Mouse (Mus musculus) hindbrain, embryonic 12.5 days (tissue): ENCODE data around the gene Ino80b. TPM values are rescaled to one million over a fixed set of nuclear protein-coding genes. Genes with fewer than 3 reads are reported as not detected.
A peak's percentile ranks its signal among the peaks of the same experiment; 100 is the strongest.

Source experiments
- ATAC-seq: fragments of 200-750 bp; cut with Nextera tagmentation; 2 replicates; pipeline ENCODE4 v1.8.0; 2017; ENCODE audit warnings: moderate TSS enrichment; ENCODE audit not compliant: low FRiP score
- H3K27ac ChIP-seq: fragments of 300-500 bp; sonication (generic); 2 replicates; pipeline ENCODE4 v1.5.1; 2016; ENCODE audit warnings: mild to moderate bottlenecking
- H3K27me3 ChIP-seq: fragments of 300-500 bp; sonication (generic); 2 replicates; pipeline ENCODE4 v1.6.1; 2016; ENCODE audit warnings: mild to moderate bottlenecking
- H3K36me3 ChIP-seq: fragments of 300-500 bp; sonication (generic); 2 replicates; pipeline ENCODE4 v1.6.1; 2016; ENCODE audit warnings: mild to moderate bottlenecking
- H3K4me1 ChIP-seq: fragments of 300-500 bp; sonication (generic); 2 replicates; pipeline ENCODE4 v1.6.1; 2016
- H3K4me2 ChIP-seq: fragments of 300-500 bp; sonication (generic); replicated peaks from 2 replicates; pipeline ENCODE4 v1.6.1; 2016; ENCODE audit warnings: mild to moderate bottlenecking
- H3K4me3 ChIP-seq: fragments of 300-500 bp; sonication (generic); 2 replicates; pipeline ENCODE4 v1.5.1; 2016; ENCODE audit warnings: mild to moderate bottlenecking
- H3K9ac ChIP-seq: fragments of 300-500 bp; sonication (generic); 2 replicates; pipeline ENCODE4 v1.6.1; 2016; ENCODE audit warnings: mild to moderate bottlenecking, moderate library complexity
- H3K9me3 ChIP-seq: fragments of 300-500 bp; sonication (generic); replicated peaks from 2 replicates; pipeline ENCODE4 v1.6.1; 2016; ENCODE audit warnings: mild to moderate bottlenecking
- WGBS: fragments of 180-500 bp; shearing (Covaris S2); methylation state at CpG from one replicate; pipeline ENCODE4 v1.1.7; 2016; 5-methylcytosine and 5-hydroxymethylcytosine counted together
- polyA plus RNA-seq: library from polyadenylated mRNA; unstranded; fragments of >200 nt; fragmentation: Nextera tagmentation; extraction: Ambion mirVana; gene quantifications from 2 replicates; pipeline ENCODE4 v1.2.1, GENCODE M21; 2016

The Ino80b gene
- polyA plus RNA-seq, 1 experiment from 2014 or later: 19.9 TPM

DNA sequence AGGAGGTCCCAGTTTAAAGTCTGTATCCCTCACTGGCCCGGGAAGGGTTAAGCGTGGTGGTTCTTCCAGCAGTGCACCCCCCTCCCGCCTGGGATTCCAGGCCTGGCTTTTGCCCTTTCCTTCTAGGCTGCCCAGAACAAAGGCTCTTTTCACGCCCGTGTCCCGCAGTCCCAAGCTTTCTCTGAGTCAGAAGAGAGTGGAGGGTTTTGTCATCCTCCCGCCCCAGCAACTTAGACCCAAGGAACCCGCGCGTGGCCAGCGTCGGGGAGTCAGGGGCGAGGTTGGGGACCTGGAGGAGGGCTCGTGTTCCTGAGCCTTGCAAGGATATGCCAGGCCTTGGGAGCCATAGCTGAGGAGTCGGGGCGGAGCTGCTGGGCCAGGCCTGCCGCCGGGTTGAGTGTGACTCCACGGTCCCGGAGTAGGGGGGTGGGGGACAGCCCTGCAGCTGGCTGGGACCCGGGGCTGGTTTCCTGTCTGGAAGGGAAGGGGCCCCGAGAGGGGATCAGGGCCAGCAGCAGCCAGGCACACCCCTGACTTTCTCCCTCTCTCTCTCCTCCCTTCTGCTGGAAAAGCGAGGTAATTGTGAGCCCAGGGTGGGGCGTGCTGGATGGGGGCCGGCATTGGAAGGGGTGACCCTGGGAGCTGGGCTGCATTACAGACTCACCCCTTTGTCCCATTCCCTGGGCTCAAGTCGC lies 11.8 kb upstream of the Ino80b start:
- no peaks in the 10 kb centered on the region for H3K9me3 ChIP-seq
- peaks cover 52% of the 10 kb centered on the region for H3K4me1 ChIP-seq
- H3K36me3 ChIP-seq: no peaks in the 10 kb centered on the region
- under 1% methylated on average over 26 of the region's 26 CpGs for WGBS
- H3K4me3 ChIP-seq: peak overlapping the region; percentile 41
- H3K9ac ChIP-seq: peak overlapping the region; percentile 70
- peak overlapping the region; percentile 93 for H3K27ac ChIP-seq
- peak; percentile 85 for ATAC-seq
- peak overlapping the region; percentile 72 for H3K4me2 ChIP-seq
- peaks cover 16% of the 10 kb centered on the region for H3K27me3 ChIP-seq

DNA sequence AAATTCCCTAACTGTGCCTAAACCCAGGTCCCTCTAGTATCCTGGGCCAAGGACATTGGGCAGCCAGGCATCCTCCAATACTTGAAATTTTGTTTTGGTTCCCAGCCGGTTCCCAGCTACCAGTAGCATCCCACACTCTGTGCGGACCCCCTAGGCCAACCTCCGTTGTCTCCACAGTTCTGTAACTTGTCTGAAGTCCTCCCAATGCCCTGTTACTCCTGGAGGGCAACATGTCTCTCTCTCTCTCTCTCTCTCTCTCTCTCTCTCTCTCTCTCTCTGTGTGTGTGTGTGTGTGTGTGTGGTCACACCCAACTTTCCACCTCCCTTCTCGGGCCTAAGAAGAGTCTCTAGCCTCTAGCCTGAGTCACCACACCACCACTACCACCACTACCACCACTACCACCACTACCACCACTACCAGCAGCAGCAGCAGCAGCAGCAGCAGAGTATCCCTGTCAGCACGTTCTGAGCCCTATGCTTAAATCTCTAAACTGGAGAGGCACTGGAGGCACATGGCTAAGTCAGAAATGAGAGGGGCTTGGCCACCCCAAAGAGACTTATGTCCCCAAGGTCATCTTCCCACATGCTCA lies 11.2 kb upstream of the Ino80b start:
- peak overlapping the region; percentile 70 for H3K9ac ChIP-seq
- H3K36me3 ChIP-seq: no peaks in the 10 kb centered on the region
- H3K9me3 ChIP-seq: no peaks in the 10 kb centered on the region
- H3K27me3 ChIP-seq: peaks cover 16% of the 10 kb centered on the region
- ATAC-seq: peak; percentile 7; the same call in 1 of the 2 replicates
- H3K4me1 ChIP-seq: peaks cover 45% of the 10 kb centered on the region
- peak overlapping the region; percentile 72 for H3K4me2 ChIP-seq
- peak overlapping the region; percentile 93 for H3K27ac ChIP-seq
- 6% methylated on average over 5 of the region's 5 CpGs for WGBS
- peak overlapping the region; percentile 41 for H3K4me3 ChIP-seq

DNA sequence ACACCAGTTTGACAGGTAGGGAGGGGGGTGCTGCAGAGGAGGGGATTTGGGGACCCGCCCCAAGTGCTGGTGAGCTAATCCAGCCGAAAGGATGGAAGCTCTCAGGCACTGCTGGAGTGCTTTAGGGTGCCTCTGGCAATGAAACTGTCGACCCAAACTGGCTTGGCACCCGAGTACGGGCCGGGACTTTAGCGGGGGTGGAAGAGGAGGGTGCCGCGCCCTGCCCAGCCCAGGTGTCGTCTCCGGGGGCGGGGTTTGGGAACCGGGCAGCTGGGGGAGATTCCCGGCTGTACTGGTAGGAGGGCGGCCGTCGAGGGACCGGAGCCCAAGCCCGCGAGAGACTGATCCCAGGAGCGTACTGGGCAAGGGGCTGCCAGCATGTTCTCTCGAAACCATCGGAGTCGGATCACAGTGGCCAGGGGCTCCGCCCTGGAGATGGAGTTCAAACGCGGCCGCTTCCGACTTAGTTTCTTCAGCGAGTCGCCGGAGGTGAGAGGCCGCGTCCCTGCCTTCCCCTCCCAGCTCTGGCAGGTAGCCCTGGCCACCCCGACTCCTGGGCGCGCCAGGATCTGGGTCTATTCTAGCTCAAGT lies 10.4 kb upstream of the Ino80b start:
- H3K27me3 ChIP-seq: peaks cover 16% of the 10 kb centered on the region
- H3K4me1 ChIP-seq: peaks cover 42% of the 10 kb centered on the region
- peak overlapping the region; percentile 41 for H3K4me3 ChIP-seq
- peak overlapping the region; percentile 72 for H3K4me2 ChIP-seq
- H3K9ac ChIP-seq: peak overlapping the region; percentile 70
- H3K36me3 ChIP-seq: no peaks in the 10 kb centered on the region
- WGBS: 3% methylated on average over 37 of the region's 37 CpGs
- no peak for ATAC-seq
- peak overlapping the region; percentile 93; the same call in 1 of the 2 replicates for H3K27ac ChIP-seq
- no peaks in the 10 kb centered on the region for H3K9me3 ChIP-seq

DNA sequence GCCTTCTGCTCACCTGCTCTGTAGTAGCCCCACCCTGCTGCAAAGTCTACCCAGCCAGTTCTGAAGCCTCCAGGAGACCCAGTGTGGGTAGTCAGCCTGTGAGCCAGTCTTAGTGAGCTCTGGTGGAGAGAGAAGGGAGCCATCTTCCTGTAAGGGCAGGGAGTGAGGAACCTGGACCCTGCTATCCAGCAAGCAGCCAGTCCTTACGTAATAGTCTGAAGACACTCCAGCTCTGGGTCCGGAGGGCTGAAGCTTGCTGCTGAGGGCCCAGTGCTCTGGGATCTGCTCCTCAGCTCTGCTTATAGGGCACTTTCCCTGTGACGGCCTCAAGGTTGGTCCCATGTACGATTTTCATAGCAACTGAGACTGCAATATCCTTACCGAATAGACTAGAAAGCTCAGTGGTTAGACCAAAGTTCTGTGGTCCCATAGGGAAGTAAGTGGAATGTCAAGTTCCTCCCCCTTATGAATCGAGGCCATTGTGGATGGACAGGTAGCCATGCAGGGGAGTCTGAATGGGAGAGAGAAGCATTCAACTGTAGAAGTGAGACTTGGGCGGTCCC lies 9.8 kb upstream of the Ino80b start, which contains the start of gene Rtkn:
Gene Rtkn (plus strand): TSS at position 513 of the 563 bp plus-strand sequence.
- WGBS: 55% methylated on average over 7 of the region's 7 CpGs
- Histone ChIP-seq H3K27ac (peak within 1 kb of the TSS; percentile 93), H3K4me3 (peak within 1 kb of the TSS; percentile 41), H3K9me3 (no peaks in the 10 kb centered on the region), H3K36me3 (no peaks in the 10 kb centered on the region), H3K27me3 (peaks cover 16% of the 10 kb centered on the region), H3K4me1 (peaks cover 42% of the 10 kb centered on the region), H3K9ac (peak within 1 kb of the TSS; percentile 70), H3K4me2 (peak within 1 kb of the TSS; percentile 72)
- ATAC-seq: no peak

DNA sequence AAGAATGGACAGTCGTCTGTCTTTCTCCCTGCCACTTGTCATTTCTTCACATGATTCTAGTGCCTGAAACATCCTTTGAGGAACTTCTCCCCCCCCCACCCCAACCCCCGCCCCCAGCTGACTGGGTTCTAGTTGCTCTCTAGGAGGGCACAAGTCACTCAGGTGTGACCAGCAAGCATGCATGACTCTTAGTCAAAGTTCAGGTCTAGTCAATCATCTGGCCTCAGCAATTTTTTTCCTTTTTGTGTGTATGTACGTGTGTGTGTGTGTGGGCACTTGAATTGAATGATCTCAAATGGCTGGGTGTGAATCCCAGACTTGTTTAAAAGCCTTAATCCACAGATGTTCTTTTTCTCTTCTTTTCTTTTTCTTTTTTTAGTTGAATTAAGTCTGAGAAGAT lies 9.0 kb upstream of the Ino80b start:
- Histone ChIP-seq H3K9me3 (no peaks in the 10 kb centered on the region), H3K9ac (no peak overlapping the region), H3K36me3 (no peaks in the 10 kb centered on the region), H3K27ac (no peak overlapping the region), H3K4me1 (peaks cover 41% of the 10 kb centered on the region), H3K4me2 (no peak overlapping the region), H3K4me3 (no peak overlapping the region), H3K27me3 (peaks cover 16% of the 10 kb centered on the region)
- ATAC-seq: no peak
- WGBS: 72% methylated on average over 3 of the region's 3 CpGs

DNA sequence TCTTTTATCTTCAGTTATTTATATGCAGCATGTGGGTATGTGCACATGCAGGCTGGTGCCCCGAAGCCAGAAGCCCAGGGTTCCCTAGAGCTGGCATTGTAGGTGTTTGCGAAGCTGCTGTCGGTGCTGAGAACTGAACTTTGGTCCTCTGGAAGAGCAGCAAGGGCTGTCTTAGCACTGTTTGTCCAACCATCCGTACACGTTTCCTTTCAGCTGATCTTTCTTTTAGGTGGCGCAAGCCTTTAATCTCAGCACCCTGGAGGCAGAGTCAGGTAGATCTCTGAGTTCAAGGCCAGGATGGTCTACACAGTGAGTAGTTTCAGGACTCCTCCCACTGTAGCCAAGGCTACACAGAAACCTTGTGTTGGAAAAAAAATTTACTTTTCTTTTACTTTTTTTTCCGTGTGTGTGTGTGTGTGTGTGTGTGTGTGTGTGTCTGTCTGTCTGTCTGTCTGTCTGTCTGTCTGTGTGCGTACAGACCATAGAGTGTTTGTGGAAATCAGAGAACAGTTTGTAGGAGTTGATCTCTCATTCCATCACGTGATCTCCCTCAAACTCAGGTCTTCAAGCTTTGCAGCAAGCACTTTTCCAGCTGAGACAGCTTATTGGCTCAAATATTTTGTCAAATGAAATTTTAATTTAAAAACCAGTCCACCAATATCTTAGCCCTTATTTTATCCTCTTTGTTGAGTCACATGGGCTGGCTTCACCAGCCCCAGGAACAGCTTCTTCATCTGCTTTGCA lies 7.1 kb upstream of the Ino80b start:
- H3K9me3 ChIP-seq: no peaks in the 10 kb centered on the region
- 89% methylated on average over 9 of the region's 9 CpGs for WGBS
- peaks cover 22% of the 10 kb centered on the region for H3K4me1 ChIP-seq
- no peak overlapping the region for H3K4me2 ChIP-seq
- peaks cover 16% of the 10 kb centered on the region for H3K27me3 ChIP-seq
- no peaks in the 10 kb centered on the region for H3K36me3 ChIP-seq
- no peak overlapping the region for H3K27ac ChIP-seq
- no peak overlapping the region for H3K4me3 ChIP-seq
- ATAC-seq: no peak
- H3K9ac ChIP-seq: no peak overlapping the region

DNA sequence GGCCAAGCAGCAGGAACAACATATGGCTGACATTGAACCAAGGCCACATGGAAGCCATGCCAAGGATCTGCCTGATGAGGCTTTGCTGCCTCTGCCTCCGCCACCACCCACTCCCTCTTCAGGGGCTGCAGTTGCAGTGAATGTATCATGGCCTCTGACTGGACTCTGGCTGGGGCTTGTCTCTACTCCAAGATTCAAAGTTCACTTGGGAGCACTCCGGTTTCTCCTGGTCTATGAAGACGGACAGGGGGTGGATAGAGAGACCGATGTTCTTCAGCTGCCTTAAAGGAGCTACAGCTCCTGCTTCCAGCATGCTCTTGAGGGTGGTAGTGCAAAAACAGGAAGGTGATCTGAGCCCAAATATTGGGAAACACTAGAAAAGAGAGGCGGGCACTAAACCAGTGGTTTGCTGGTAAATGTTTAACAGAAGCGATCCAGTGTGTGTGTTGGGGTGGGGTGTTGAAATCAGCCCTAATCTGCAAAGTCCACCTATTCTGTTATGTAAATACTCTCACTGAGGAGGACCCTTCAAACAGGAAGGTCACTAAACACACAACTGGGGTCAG lies 6.3 kb upstream of the Ino80b start:
- 73% methylated on average over 6 of the region's 6 CpGs for WGBS
- H3K27ac ChIP-seq: no peak overlapping the region

DNA sequence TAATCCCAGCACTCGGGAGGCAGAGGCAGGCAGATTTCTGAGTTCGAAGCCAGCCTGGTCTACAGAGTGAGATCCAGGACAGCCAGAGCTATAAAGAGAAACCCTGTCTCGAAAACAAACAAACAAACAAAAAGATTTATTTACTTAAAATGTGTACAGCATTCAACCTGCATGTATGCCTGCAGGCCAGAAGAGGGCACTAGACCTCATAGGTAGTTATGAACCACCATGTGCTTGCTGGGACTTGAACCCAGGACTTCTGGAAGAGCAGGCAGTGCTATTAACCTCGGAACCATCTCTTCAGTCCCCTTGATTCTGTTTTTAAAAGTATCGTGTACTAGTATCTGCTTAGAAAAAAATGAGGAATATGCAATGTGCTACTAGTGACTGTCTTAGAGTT lies 2.2 kb upstream of the Ino80b start:
- Histone ChIP-seq H3K4me2 (no peak overlapping the region), H3K27ac (no peak overlapping the region), H3K9ac (no peak overlapping the region), H3K4me1 (peaks cover 24% of the 10 kb centered on the region), H3K9me3 (no peaks in the 10 kb centered on the region), H3K27me3 (no peaks in the 10 kb centered on the region), H3K4me3 (no peak overlapping the region), H3K36me3 (no peaks in the 10 kb centered on the region)
- 95% methylated on average over 5 of the region's 5 CpGs for WGBS
- ATAC-seq: no peak

More for the DNA sequence above, 6.3 kb upstream of the Ino80b start:
- no peak overlapping the region for H3K9ac ChIP-seq
- ATAC-seq: no peak
- H3K4me3 ChIP-seq: no peak overlapping the region
- no peaks in the 10 kb centered on the region for H3K36me3 ChIP-seq
- peaks cover 18% of the 10 kb centered on the region for H3K4me1 ChIP-seq
- peaks cover 16% of the 10 kb centered on the region for H3K27me3 ChIP-seq
- H3K4me2 ChIP-seq: no peak overlapping the region
- H3K9me3 ChIP-seq: no peaks in the 10 kb centered on the region

DNA sequence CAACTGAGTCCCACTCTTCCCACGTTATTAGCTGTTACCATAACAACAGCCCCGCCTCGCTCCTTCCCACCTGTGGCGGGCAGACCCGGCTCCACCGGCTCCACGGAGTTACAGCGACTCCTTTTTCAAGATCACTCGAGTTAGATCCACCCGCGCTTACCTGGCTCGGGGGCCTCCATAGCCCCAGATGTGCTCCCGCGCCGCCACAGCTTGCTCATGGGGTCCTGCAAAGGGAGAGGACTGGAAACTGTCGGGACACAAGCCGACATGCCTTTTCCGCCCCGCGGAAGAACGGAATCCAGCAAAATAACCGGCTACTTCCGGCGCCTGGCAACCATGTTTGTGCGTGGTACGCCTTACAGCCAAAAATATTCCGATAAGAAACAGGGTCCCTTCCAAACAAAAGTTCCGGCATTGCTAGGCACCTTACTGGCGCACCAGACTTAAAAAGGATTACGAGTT lies 349 bp downstream of the Ino80b start:
- no peaks in the 10 kb centered on the region for H3K36me3 ChIP-seq
- peak overlapping the region; percentile 69 for H3K4me3 ChIP-seq
- peak overlapping the region; percentile 74 for H3K27ac ChIP-seq
- peak overlapping the region; percentile 71 for H3K4me2 ChIP-seq
- H3K4me1 ChIP-seq: peaks cover 37% of the 10 kb centered on the region
- H3K9ac ChIP-seq: peak overlapping the region; percentile 79
- WGBS: under 1% methylated on average over 30 of the region's 30 CpGs
- no peak for ATAC-seq
- no peaks in the 10 kb centered on the region for H3K27me3 ChIP-seq
- no peaks in the 10 kb centered on the region for H3K9me3 ChIP-seq

DNA sequence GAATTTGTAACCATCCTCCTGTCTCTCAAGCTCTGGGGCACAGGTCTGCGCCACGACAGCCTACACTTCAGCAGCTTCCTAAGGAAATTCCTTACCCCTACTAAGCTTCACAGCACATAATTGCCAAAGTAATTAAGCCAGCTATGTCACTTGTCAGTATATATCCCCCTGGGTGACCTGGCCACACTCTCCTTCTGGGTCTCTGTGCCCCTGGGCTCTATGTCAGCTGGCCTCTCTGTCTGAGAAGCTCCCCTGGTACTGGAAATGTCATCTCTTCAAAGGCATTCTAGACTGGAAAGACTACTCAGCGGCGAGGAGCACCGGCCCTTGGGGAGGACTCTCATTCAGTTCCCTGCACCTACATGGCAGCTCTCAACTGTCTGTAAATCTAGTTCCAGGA lies 2.3 kb downstream of the Ino80b start:
- H3K36me3 ChIP-seq: peaks cover 18% of the 10 kb centered on the region
- peak overlapping the region; percentile 82 for H3K4me3 ChIP-seq
- H3K27me3 ChIP-seq: no peaks in the 10 kb centered on the region
- H3K9ac ChIP-seq: peak overlapping the region; percentile 97; the same call in 1 of the 2 replicates
- H3K4me1 ChIP-seq: peaks cover 48% of the 10 kb centered on the region
- WGBS: 67% methylated on average over 5 of the region's 5 CpGs
- no peak for ATAC-seq
- H3K27ac ChIP-seq: no peak overlapping the region
- H3K9me3 ChIP-seq: no peaks in the 10 kb centered on the region
- peak overlapping the region; percentile 95 for H3K4me2 ChIP-seq

DNA sequence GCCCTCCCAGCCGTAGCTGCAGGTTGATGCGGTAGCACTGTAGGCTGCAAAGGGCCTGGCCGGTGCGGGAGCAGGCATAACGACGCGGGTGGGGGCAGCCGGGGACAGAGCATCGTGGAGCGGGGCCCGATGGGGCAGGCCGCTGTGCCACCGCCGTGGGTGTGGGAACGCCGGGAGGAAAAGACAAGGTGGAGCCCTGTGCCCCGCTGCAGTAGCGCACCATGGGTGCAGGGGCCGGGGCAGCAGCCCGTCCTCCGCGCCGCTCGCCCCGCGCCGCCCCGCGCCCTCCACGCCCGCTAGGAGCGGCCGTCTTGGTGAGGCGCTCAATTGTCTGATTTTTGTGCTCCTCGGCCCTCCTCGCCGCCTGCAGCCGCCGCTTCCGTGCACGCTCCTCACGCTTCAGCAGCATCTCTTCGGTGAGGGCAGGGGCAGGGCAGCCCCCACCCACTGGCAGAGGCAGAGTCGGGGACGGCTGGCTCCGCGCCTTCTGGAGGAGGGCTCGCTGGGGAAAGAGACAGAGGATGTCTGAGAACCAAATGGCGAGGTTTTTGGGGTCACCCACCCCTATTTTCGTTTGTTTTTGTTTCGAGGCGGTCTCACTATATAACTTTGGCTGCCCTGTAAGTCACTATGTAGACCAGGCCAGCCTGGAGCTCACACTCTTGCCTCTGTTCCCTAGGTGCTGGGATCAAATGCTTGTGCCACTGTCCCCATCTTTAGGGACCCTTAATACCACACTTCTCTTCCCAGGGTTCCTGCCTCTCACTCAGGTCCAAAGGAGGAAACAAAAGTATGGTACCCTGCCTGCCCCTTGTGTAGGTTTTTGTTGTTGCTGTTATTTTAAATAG lies 3.1 kb downstream of the Ino80b start:
- Histone ChIP-seq H3K36me3 (peaks cover 27% of the 10 kb centered on the region), H3K9me3 (no peaks in the 10 kb centered on the region), H3K27ac (peak overlapping the region; percentile 99), H3K4me2 (peak overlapping the region; percentile 95), H3K27me3 (no peaks in the 10 kb centered on the region), H3K4me1 (peaks cover 55% of the 10 kb centered on the region), H3K4me3 (peak overlapping the region; percentile 82), H3K9ac (peak overlapping the region; percentile 97)
- peak; percentile 11; the same call in 1 of the 2 replicates for ATAC-seq
- 2% methylated on average over 46 of the region's 52 CpGs for WGBS
